Mouse (Mus musculus) embryo, embryonic 10 days (tissue): ENCODE measurements around the gene Ube2c.
"Not testable (repeated sequence)": the region's sequence is repeated elsewhere in the genome, so short reads cannot be mapped to it uniquely, and the experiment has no call there.

Experiments
- DNase-seq: peaks from one replicate; pipeline ENCODE4 v3.0.0-alpha.2; 2015; ENCODE audit warnings: low spot score

The Ube2c gene

GRCm38 (mm10) chr2:164788411-164788810 lies 18.7 kb downstream of the Ube2c start:
- no peak for DNase-seq

- DNase-seq = no peak
Measured at GRCm38 (mm10) chr2:164790451-164790850, 20.8 kb downstream of the Ube2c start.

GRCm38 (mm10) chr2:164791841-164792261 lies 22.2 kb downstream of the Ube2c start:
- DNase-seq = no peak

- no peak for DNase-seq
Measured at GRCm38 (mm10) chr2:164792400-164793190, 22.9 kb downstream of the Ube2c start.

- peak; percentile 77 for DNase-seq
Measured at GRCm38 (mm10) chr2:164793236-164793635, 23.5 kb downstream of the Ube2c start.

- DNase-seq = peak; percentile 19
Measured at GRCm38 (mm10) chr2:164793772-164794171, 24.1 kb downstream of the Ube2c start.

- peak; percentile 90 for DNase-seq
Measured at GRCm38 (mm10) chr2:164794293-164794692, 24.6 kb downstream of the Ube2c start.

GRCm38 (mm10) chr2:164795868-164796267 lies 26.2 kb downstream of the Ube2c start:
- DNase-seq = no peak

GRCm38 (mm10) chr2:164798554-164798953 lies 28.9 kb downstream of the Ube2c start:
- DNase-seq = not testable (repeated sequence)

- DNase-seq = no peak
Measured at GRCm38 (mm10) chr2:164800252-164801004, 30.7 kb downstream of the Ube2c start.

- no peak for DNase-seq
Measured at GRCm38 (mm10) chr2:164803201-164803920, 33.7 kb downstream of the Ube2c start.

- DNase-seq = no peak
Measured at GRCm38 (mm10) chr2:164803921-164804313, 34.2 kb downstream of the Ube2c start.

GRCm38 (mm10) chr2:164804533-164805331 lies 35.0 kb downstream of the Ube2c start, which contains the start of the genes Acot8 and Zswim3:
Gene Acot8 (minus strand): TSS chr2:164804882.
Gene Zswim3 (plus strand): TSS chr2:164805098.
- DNase-seq = peak; percentile 99

- no peak for DNase-seq
Measured at GRCm38 (mm10) chr2:164805332-164805718, 35.6 kb downstream of the Ube2c start.

- DNase-seq = no peak
Measured at GRCm38 (mm10) chr2:164806614-164807013, 36.9 kb downstream of the Ube2c start.

GRCm38 (mm10) chr2:164813557-164813956 lies 43.9 kb downstream of the Ube2c start:
- no peak for DNase-seq

- DNase-seq = no peak
Measured at GRCm38 (mm10) chr2:164815348-164815747, 45.6 kb downstream of the Ube2c start.

GRCm38 (mm10) chr2:164815821-164816220 lies 46.1 kb downstream of the Ube2c start:
- no peak for DNase-seq

- DNase-seq = no peak
Measured at GRCm38 (mm10) chr2:164817206-164817605, 47.5 kb downstream of the Ube2c start.

- peak; percentile 68 for DNase-seq
Measured at GRCm38 (mm10) chr2:164817703-164818102, 48.0 kb downstream of the Ube2c start.

- DNase-seq = no peak
Measured at GRCm38 (mm10) chr2:164821060-164821459, 51.4 kb downstream of the Ube2c start.
